Mouse (Mus musculus): ENCODE measurements around the gene Naa10.

GRCm38 (mm10) chrX:73942294-73942693 is 20.6 kb upstream of the Naa10 start:
- TF ChIP-seq POLR2A (IDR thresholded peaks at IDR 0.05; ENCODE audit: insufficient read depth, low read length) (no peak), CTCF (IDR thresholded peaks at IDR 0.05; ENCODE audit: low read depth, low read length) (no peak)

Data from ES-Bruce4 (cell line).